Mouse (Mus musculus) kidney, embryonic 14.5 days (tissue): Measurements from ENCODE around the gene BC004004. TPM values are rescaled to one million over a fixed set of nuclear protein-coding genes. Genes with fewer than 3 reads are reported as not detected.
"Not testable (repeated sequence)": the region's sequence is repeated elsewhere in the genome, so short reads cannot be mapped to it uniquely, and the experiment has no call there.

Source experiments
- ATAC-seq: fragments of 200-750 bp; cut with Nextera tagmentation; 2 replicates; pipeline ENCODE4 v1.8.0; 2017; ENCODE audit warnings: moderate number of reproducible peaks, mild to moderate bottlenecking, moderate TSS enrichment, moderate library complexity; ENCODE audit not compliant: low FRiP score, low TSS enrichment
- H3K27ac ChIP-seq: fragments of 300-500 bp; sonication (generic); 2 replicates; pipeline ENCODE4 v1.5.1; 2014; ENCODE audit warnings: low read depth, mild to moderate bottlenecking, low read length, moderate library complexity, mixed read lengths
- H3K27me3 ChIP-seq: fragments of 300-500 bp; sonication (generic); 2 replicates; pipeline ENCODE4 v1.6.1; 2014; ENCODE audit warnings: mild to moderate bottlenecking, low read length; ENCODE audit not compliant: control insufficient read depth, insufficient read depth
- H3K36me3 ChIP-seq: fragments of 300-500 bp; sonication (generic); 2 replicates; pipeline ENCODE4 v1.6.1; 2014; ENCODE audit warnings: low read length, mixed read lengths; ENCODE audit not compliant: control insufficient read depth, insufficient read depth
- H3K4me1 ChIP-seq: fragments of 300-500 bp; sonication (generic); 2 replicates; pipeline ENCODE4 v1.6.1; 2014; ENCODE audit warnings: low read length, mixed read lengths; ENCODE audit not compliant: control insufficient read depth, insufficient read depth
- H3K4me2 ChIP-seq: fragments of 300-500 bp; sonication (generic); replicated peaks from 2 replicates; pipeline ENCODE4 v1.6.1; 2014; ENCODE audit warnings: low read depth, mild to moderate bottlenecking, low read length
- H3K4me3 ChIP-seq: fragments of 300-500 bp; sonication (generic); 2 replicates; pipeline ENCODE4 v1.5.1; 2014; ENCODE audit warnings: mild to moderate bottlenecking, low read length
- H3K9ac ChIP-seq: fragments of 300-500 bp; sonication (generic); 2 replicates; pipeline ENCODE4 v1.6.1; 2014; ENCODE audit warnings: low read depth, mild to moderate bottlenecking, low read length, moderate library complexity
- H3K9me3 ChIP-seq: fragments of 300-500 bp; sonication (generic); 2 replicates; pipeline ENCODE4 v1.6.1; 2016; ENCODE audit warnings: low read length; ENCODE audit not compliant: control insufficient read depth
- WGBS: fragments of 180-500 bp; shearing (Covaris S2); extraction: QIAGEN DNeasy Blood & Tissue Kit; methylation state at CpG from one replicate; pipeline ENCODE4 v1.1.7; 2014; 5-methylcytosine and 5-hydroxymethylcytosine counted together
- polyA plus RNA-seq: library from polyadenylated mRNA; unstranded; fragments of >200 nt; fragmentation: Nextera tagmentation; extraction: Ambion mirVana; gene quantifications from 2 replicates; pipeline ENCODE4 v1.2.1, GENCODE M21; 2014

The BC004004 gene
- polyA plus RNA-seq, 1 experiment from 2014 or later, result 59.8 TPM

- H3K9me3 ChIP-seq, result no peaks in the 10 kb centered on the region
- no peaks in the 10 kb centered on the region for H3K27me3 ChIP-seq
- no peak overlapping the region for H3K4me3 ChIP-seq
- ATAC-seq, result 0 out of 2 replicates have a peak, but pooled peaks have one; percentile 24
- H3K36me3 ChIP-seq, result peaks cover 19% of the 10 kb centered on the region
- WGBS, result 23% methylated on average over 7 of the region's 7 CpGs
- H3K4me1 ChIP-seq, result peaks cover 21% of the 10 kb centered on the region
- no peak overlapping the region for H3K9ac ChIP-seq
- H3K27ac ChIP-seq, result no peak overlapping the region
- no peak overlapping the region for H3K4me2 ChIP-seq
These were observed 22.9 kb upstream of the BC004004 start for GRCm38 (mm10) chr17:29245725-29246124.

GRCm38 (mm10) chr17:29246602-29247001 lies 22.0 kb upstream of the BC004004 start:
- Histone ChIP-seq H3K4me3 (no peak overlapping the region), H3K27ac (no peak overlapping the region), H3K4me1 (peaks cover 21% of the 10 kb centered on the region), H3K4me2 (no peak overlapping the region), H3K9me3 (no peaks in the 10 kb centered on the region), H3K9ac (no peak overlapping the region), H3K27me3 (no peaks in the 10 kb centered on the region), H3K36me3 (peaks cover 28% of the 10 kb centered on the region)
- ATAC-seq, result 0 out of 2 replicates have a peak, but pooled peaks have one; percentile 24
- WGBS, result 23% methylated on average over 5 of the region's 5 CpGs

GRCm38 (mm10) chr17:29247881-29248280 lies 20.7 kb upstream of the BC004004 start:
- no peak for ATAC-seq
- H3K36me3 ChIP-seq, result peaks cover 38% of the 10 kb centered on the region
- whole genome bisulfite sequencing, result 65% methylated on average over 13 of the region's 13 CpGs
- H3K4me3 ChIP-seq, result no peak overlapping the region
- peaks cover 21% of the 10 kb centered on the region for H3K4me1 ChIP-seq
- no peaks in the 10 kb centered on the region for H3K27me3 ChIP-seq
- no peak overlapping the region for H3K9ac ChIP-seq
- H3K27ac ChIP-seq, result no peak overlapping the region
- no peaks in the 10 kb centered on the region for H3K9me3 ChIP-seq
- no peak overlapping the region for H3K4me2 ChIP-seq

- H3K4me2 ChIP-seq, result no peak overlapping the region
- H3K27me3 ChIP-seq, result no peaks in the 10 kb centered on the region
- H3K27ac ChIP-seq, result no peak overlapping the region
- 57% methylated on average over 9 of the region's 9 CpGs for WGBS
- no peak for ATAC-seq
- no peak overlapping the region for H3K4me3 ChIP-seq
- no peaks in the 10 kb centered on the region for H3K9me3 ChIP-seq
- peaks cover 49% of the 10 kb centered on the region for H3K36me3 ChIP-seq
- H3K4me1 ChIP-seq, result peaks cover 23% of the 10 kb centered on the region
- H3K9ac ChIP-seq, result no peak overlapping the region
These were observed 19.1 kb upstream of the BC004004 start for GRCm38 (mm10) chr17:29249512-29249911.

GRCm38 (mm10) chr17:29251006-29251405 lies 17.6 kb upstream of the BC004004 start:
- peaks cover 53% of the 10 kb centered on the region for H3K36me3 ChIP-seq
- peaks cover 11% of the 10 kb centered on the region; the same call in 1 of the 2 replicates for H3K4me1 ChIP-seq
- 84% methylated on average over 14 of the region's 14 CpGs for WGBS

GRCm38 (mm10) chr17:29251608-29252390 lies 16.8 kb upstream of the BC004004 start:
- 87% methylated on average over 15 of the region's 15 CpGs for WGBS
- H3K9me3 ChIP-seq, result no peaks in the 10 kb centered on the region
- H3K4me2 ChIP-seq, result no peak overlapping the region
- H3K36me3 ChIP-seq, result peaks cover 55% of the 10 kb centered on the region
- no peak for ATAC-seq
- no peak overlapping the region for H3K27ac ChIP-seq
- no peak overlapping the region for H3K4me3 ChIP-seq
- H3K4me1 ChIP-seq, result peaks cover 13% of the 10 kb centered on the region; the same call in 1 of the 2 replicates
- no peak overlapping the region for H3K9ac ChIP-seq
- H3K27me3 ChIP-seq, result no peaks in the 10 kb centered on the region

More at GRCm38 (mm10) chr17:29251006-29251405, 17.6 kb upstream of the BC004004 start:
- H3K27me3 ChIP-seq, H3K9ac ChIP-seq, ATAC-seq, H3K4me3 ChIP-seq, H3K4me2 ChIP-seq, H3K9me3 ChIP-seq, H3K27ac ChIP-seq: not testable (repeated sequence)

- Histone ChIP-seq H3K9ac (no peak overlapping the region), H3K4me3 (no peak overlapping the region), H3K27me3 (no peaks in the 10 kb centered on the region), H3K4me2 (no peak overlapping the region), H3K36me3 (peaks cover 69% of the 10 kb centered on the region), H3K9me3 (no peaks in the 10 kb centered on the region), H3K4me1 (peaks cover 18% of the 10 kb centered on the region; the same call in 1 of the 2 replicates), H3K27ac (no peak overlapping the region)
- WGBS, result 85% methylated on average over 2 of the region's 2 CpGs
- no peak for ATAC-seq
These were observed 15.4 kb upstream of the BC004004 start for GRCm38 (mm10) chr17:29253236-29253635.

GRCm38 (mm10) chr17:29253684-29254083 lies 14.9 kb upstream of the BC004004 start:
- Histone ChIP-seq H3K4me3 (no peak overlapping the region), H3K36me3 (peaks cover 73% of the 10 kb centered on the region), H3K9me3 (no peaks in the 10 kb centered on the region), H3K27me3 (no peaks in the 10 kb centered on the region), H3K27ac (no peak overlapping the region), H3K9ac (peak overlapping the region; percentile 7; the same call in 1 of the 2 replicates), H3K4me2 (no peak overlapping the region), H3K4me1 (peaks cover 18% of the 10 kb centered on the region; the same call in 1 of the 2 replicates)
- 40% methylated on average over 9 of the region's 9 CpGs for WGBS
- ATAC-seq, result no peak

- not testable (repeated sequence) for H3K27ac ChIP-seq, H3K9ac ChIP-seq, H3K4me2 ChIP-seq, H3K27me3 ChIP-seq, ATAC-seq, H3K4me3 ChIP-seq, H3K9me3 ChIP-seq
- Histone ChIP-seq H3K4me1 (peaks cover 18% of the 10 kb centered on the region; the same call in 1 of the 2 replicates), H3K36me3 (peaks cover 69% of the 10 kb centered on the region)
- 58% methylated on average over 6 of the region's 6 CpGs for WGBS
These were observed 13.8 kb upstream of the BC004004 start for GRCm38 (mm10) chr17:29254784-29255183.
